23 mouse cellular contexts compared by ENCODE assay signal in the genomic region with DNA sequence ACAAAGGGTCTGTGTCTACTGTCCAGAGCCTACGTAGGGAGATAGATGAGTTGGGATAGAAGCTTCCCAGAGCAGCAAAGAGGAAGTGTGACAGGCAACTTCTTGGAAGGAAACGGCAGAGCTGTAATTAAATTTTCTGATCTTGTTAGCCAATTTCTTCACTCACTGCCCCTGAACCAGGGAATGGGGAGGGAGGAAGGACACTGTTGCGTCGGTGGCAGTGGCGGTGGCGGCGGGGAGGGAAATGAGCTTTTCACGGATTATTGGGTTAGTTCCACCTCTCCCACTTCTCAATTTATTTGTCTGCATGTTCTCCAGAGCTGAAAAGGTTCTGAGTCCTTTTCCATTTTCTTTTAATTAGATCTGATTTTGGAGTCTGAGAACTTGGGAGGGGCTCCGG.
DNase-seq lines count a peak whose midpoint lies in the region; ATAC-seq lines count a peak whose summit lies in the region.
"Had no signal": no experiment of that assay in that cellular context is flagged by ENCODE, and none has a peak within 500 bp of the region (broad histone marks: within the 10 kb centered on the region; RNA-seq: fewer than 3 reads in every experiment).

No protein-coding gene starts in this region.

- H3K9ac ChIP-seq in kidney, embryonic 14.5 days (ENCODE audit: low read depth, low read length) = no peak overlapping the region
- H3K9ac ChIP-seq in midbrain, embryonic 12.5 days (replicated peaks) = no peak overlapping the region
- no peak overlapping the region for H3K9ac ChIP-seq in midbrain, embryonic 11.5 days (ENCODE audit: low read length)
- no peak overlapping the region for H3K9ac ChIP-seq in embryonic facial prominence, embryonic 11.5 days (replicated peaks; ENCODE audit: low read length)
- H3K9ac ChIP-seq: embryonic facial prominence, embryonic 12.5 days; forebrain, embryonic 13.5 days; forebrain, postnatal 0 days; heart, embryonic 15.5 days; hindbrain, embryonic 13.5 days had no signal

- H3K4me1 ChIP-seq in kidney, embryonic 14.5 days (ENCODE audit: control insufficient read depth, insufficient read depth, low read length) = no peaks in the 10 kb centered on the region
- H3K4me1 ChIP-seq in midbrain, embryonic 12.5 days = 0 out of 2 replicates have a peak, but pooled peaks cover 11% of the 10 kb centered on the region
- H3K4me1 ChIP-seq in midbrain, embryonic 11.5 days (ENCODE audit: control insufficient read depth, insufficient read depth, low read length) = no peaks in the 10 kb centered on the region
- no peaks in the 10 kb centered on the region for H3K4me1 ChIP-seq in embryonic facial prominence, embryonic 11.5 days (ENCODE audit: control insufficient read depth, insufficient read depth, low read length)
- H3K4me1 ChIP-seq: embryonic facial prominence, embryonic 12.5 days; forebrain, embryonic 13.5 days; heart, embryonic 15.5 days; hindbrain, embryonic 13.5 days had no signal

- H3K27ac ChIP-seq in kidney, embryonic 14.5 days (ENCODE audit: low read depth, low read length) = no peak overlapping the region
- peak overlapping the region; percentile 49 for H3K27ac ChIP-seq in midbrain, embryonic 12.5 days (replicated peaks)
- no peak overlapping the region for H3K27ac ChIP-seq in midbrain, embryonic 11.5 days (ENCODE audit: low read depth, low read length)
- no peak overlapping the region for H3K27ac ChIP-seq in embryonic facial prominence, embryonic 11.5 days (replicated peaks; ENCODE audit: low read depth, low read length)
- H3K27ac ChIP-seq: embryonic facial prominence, embryonic 12.5 days; forebrain, embryonic 13.5 days; heart, adult 2 months; heart, embryonic 15.5 days; hindbrain, embryonic 13.5 days; hindbrain, postnatal 0 days had no signal

- H3K4me2 ChIP-seq in kidney, embryonic 14.5 days (replicated peaks; ENCODE audit: low read depth, low read length) = no peak overlapping the region; the same call in 1 of the 2 replicates
- H3K4me2 ChIP-seq in midbrain, embryonic 12.5 days (replicated peaks) = no peak overlapping the region
- no peak overlapping the region for H3K4me2 ChIP-seq in midbrain, embryonic 11.5 days
- no peak overlapping the region for H3K4me2 ChIP-seq in embryonic facial prominence, embryonic 11.5 days (ENCODE audit: low read depth, low read length)
- H3K4me2 ChIP-seq: embryonic facial prominence, embryonic 12.5 days; forebrain, embryonic 13.5 days; heart, embryonic 11.5 days; heart, embryonic 15.5 days; hindbrain, embryonic 13.5 days had no signal

- peak; percentile 62; the same call in 1 of the 2 replicates for ATAC-seq in kidney, embryonic 14.5 days (ENCODE audit: low FRiP score, low TSS enrichment)
- no peak for ATAC-seq in midbrain, embryonic 12.5 days (ENCODE audit: low FRiP score, low read depth)
- ATAC-seq in midbrain, embryonic 11.5 days (ENCODE audit: low FRiP score) = no peak
- ATAC-seq in embryonic facial prominence, embryonic 11.5 days (replicated peaks; ENCODE audit: insufficient number of reproducible peaks, low FRiP score, low TSS enrichment, low read depth) = no peak
- ATAC-seq: activated CD4-positive, CD25-positive, alpha-beta regulatory T cell, adult 4 months; forebrain, embryonic 13.5 days; forebrain, postnatal 0 days; hindbrain, postnatal 0 days; Patski had no signal

- DNase-seq in kidney, adult 11 months = no peak
- DNase-seq in kidney, postnatal 4 days = peak; percentile 8 to 14
- DNase-seq in kidney, postnatal 14 days = no peak
- no peak for DNase-seq in midbrain, embryonic 11.5 days (ENCODE audit: low spot score, missing footprints)
- DNase-seq in embryonic facial prominence, embryonic 11.5 days (ENCODE audit: low spot score) = peak; percentile 13
- DNase-seq in adrenal gland, postnatal 14 days = no peak
- DNase-seq: adrenal gland, postnatal 25 days; cerebellum, adult 2 months; cerebellum, postnatal 25 days; forebrain, postnatal 0 days; gastrocnemius, postnatal 14 days; heart, adult 2 months; heart, postnatal 14 days had no signal

- no peaks in the 10 kb centered on the region for H3K27me3 ChIP-seq in kidney, embryonic 14.5 days (ENCODE audit: control insufficient read depth, insufficient read depth, low read length)
- no peaks in the 10 kb centered on the region for H3K27me3 ChIP-seq in midbrain, embryonic 12.5 days
- H3K27me3 ChIP-seq in midbrain, embryonic 11.5 days (ENCODE audit: control insufficient read depth, insufficient read depth, low read length) = no peaks in the 10 kb centered on the region
- no peaks in the 10 kb centered on the region for H3K27me3 ChIP-seq in embryonic facial prominence, embryonic 11.5 days (ENCODE audit: control insufficient read depth, insufficient read depth, low read length)
- H3K27me3 ChIP-seq: embryonic facial prominence, embryonic 12.5 days; forebrain, embryonic 13.5 days; heart, embryonic 15.5 days; hindbrain, embryonic 13.5 days; Patski had no signal

- no peaks in the 10 kb centered on the region for H3K9me3 ChIP-seq in kidney, embryonic 14.5 days (ENCODE audit: control insufficient read depth, low read length)
- no peaks in the 10 kb centered on the region for H3K9me3 ChIP-seq in midbrain, embryonic 12.5 days
- no peaks in the 10 kb centered on the region for H3K9me3 ChIP-seq in midbrain, embryonic 11.5 days (ENCODE audit: control insufficient read depth, low read length)
- H3K9me3 ChIP-seq in embryonic facial prominence, embryonic 11.5 days (replicated peaks; ENCODE audit: control insufficient read depth, low read length) = no peaks in the 10 kb centered on the region
- H3K9me3 ChIP-seq: embryonic facial prominence, embryonic 12.5 days; forebrain, embryonic 13.5 days; heart, embryonic 15.5 days; hindbrain, embryonic 13.5 days had no signal

- no peak overlapping the region for H3K4me3 ChIP-seq in kidney, embryonic 14.5 days (ENCODE audit: low read length)
- H3K4me3 ChIP-seq in midbrain, embryonic 12.5 days = no peak overlapping the region
- H3K4me3 ChIP-seq in midbrain, embryonic 11.5 days (ENCODE audit: low read depth, low read length) = no peak overlapping the region
- H3K4me3 ChIP-seq in embryonic facial prominence, embryonic 11.5 days (ENCODE audit: low read depth, low read length) = no peak overlapping the region
- H3K4me3 ChIP-seq: embryonic facial prominence, embryonic 12.5 days; forebrain, embryonic 13.5 days; heart, adult 2 months; heart, embryonic 15.5 days; hindbrain, embryonic 13.5 days had no signal

- 47% methylated on average over 9 of the region's 9 CpGs for WGBS in kidney, embryonic 14.5 days
- WGBS in midbrain, embryonic 12.5 days = 42% methylated on average over 9 of the region's 9 CpGs
- 35% methylated on average over 9 of the region's 9 CpGs for WGBS in midbrain, embryonic 11.5 days
- 48% methylated on average over 9 of the region's 9 CpGs for WGBS in embryonic facial prominence, embryonic 11.5 days

- H3K36me3 ChIP-seq in kidney, embryonic 14.5 days (ENCODE audit: control insufficient read depth, insufficient read depth, low read length) = no peaks in the 10 kb centered on the region
- no peaks in the 10 kb centered on the region for H3K36me3 ChIP-seq in midbrain, embryonic 12.5 days
- no peaks in the 10 kb centered on the region for H3K36me3 ChIP-seq in midbrain, embryonic 11.5 days (ENCODE audit: control insufficient read depth, insufficient read depth, low read length)
- H3K36me3 ChIP-seq in embryonic facial prominence, embryonic 11.5 days (replicated peaks; ENCODE audit: control insufficient read depth, insufficient read depth, low read depth, low read length) = no peaks in the 10 kb centered on the region
- H3K36me3 ChIP-seq: embryonic facial prominence, embryonic 12.5 days; heart, embryonic 15.5 days; hindbrain, embryonic 13.5 days had no signal

Comparison
In these comparisons a context has a peak if more than half of its experiments do, and no peak if none do; other contexts are left out.
1. DNase-seq: peak in kidney, postnatal 4 days (2 of 2) and embryonic facial prominence, embryonic 11.5 days (single experiment); none in kidney, adult 11 months (single experiment), kidney, postnatal 14 days (single experiment), midbrain, embryonic 11.5 days (single experiment) and adrenal gland, postnatal 14 days (single experiment).